Mouse (Mus musculus) midbrain, embryonic 14.5 days (tissue): ENCODE measurements at regions not wholly inside any gene's neighbourhood (a gene's known extent, or its start where the extent isn't known, plus 50 kb on each side); places are given as distances from the start of the nearest gene placed in this dataset.

Source experiments
- ATAC-seq: fragments of 200-750 bp; cut with Nextera tagmentation; 2 replicates; pipeline ENCODE4 v1.8.0; 2017; ENCODE audit warnings: moderate number of reproducible peaks, moderate library complexity; ENCODE audit not compliant: low FRiP score, low TSS enrichment
- DNase-seq: peaks from one replicate; pipeline ENCODE4 v3.0.0-alpha.2; 2015
- H3K27ac ChIP-seq: fragments of 300-500 bp; sonication (generic); replicated peaks from 2 replicates; pipeline ENCODE4 v1.5.1; 2014; ENCODE audit warnings: mild to moderate bottlenecking, low read depth, low read length, moderate library complexity
- H3K27me3 ChIP-seq: fragments of 300-500 bp; sonication (generic); 2 replicates; pipeline ENCODE4 v1.6.1; 2014; ENCODE audit warnings: low read length, control low read depth, mixed read lengths; ENCODE audit not compliant: control insufficient read depth, insufficient read depth
- H3K36me3 ChIP-seq: fragments of 300-500 bp; sonication (generic); 2 replicates; pipeline ENCODE4 v1.6.1; 2014; ENCODE audit warnings: low read length, control low read depth; ENCODE audit not compliant: control insufficient read depth, insufficient read depth
- H3K4me1 ChIP-seq: fragments of 300-500 bp; sonication (generic); 2 replicates; pipeline ENCODE4 v1.6.1; 2014; ENCODE audit warnings: mild to moderate bottlenecking, antibody characterized with exemption, low read length, control low read depth; ENCODE audit not compliant: control insufficient read depth, insufficient read depth
- H3K4me2 ChIP-seq: fragments of 300-500 bp; sonication (generic); 2 replicates; pipeline ENCODE4 v1.6.1; 2014; ENCODE audit warnings: mild to moderate bottlenecking, low read length, moderate library complexity
- H3K4me3 ChIP-seq: fragments of 300-500 bp; sonication (generic); replicated peaks from 2 replicates; pipeline ENCODE4 v1.5.1; 2014; ENCODE audit warnings: low read depth, low read length
- H3K9ac ChIP-seq: fragments of 300-500 bp; sonication (generic); replicated peaks from 2 replicates; pipeline ENCODE4 v1.6.1; 2014; ENCODE audit warnings: mild to moderate bottlenecking, low read length, moderate library complexity
- H3K9me3 ChIP-seq: fragments of 300-500 bp; sonication (generic); 2 replicates; pipeline ENCODE4 v1.6.1; 2016; ENCODE audit warnings: low read length, control low read depth, mixed read lengths; ENCODE audit not compliant: control insufficient read depth
- WGBS: fragments of 180-500 bp; shearing (Covaris S2); extraction: QIAGEN DNeasy Blood & Tissue Kit; methylation state at CpG from one replicate; pipeline ENCODE4 v1.1.7; 2014; 5-methylcytosine and 5-hydroxymethylcytosine counted together

DNA sequence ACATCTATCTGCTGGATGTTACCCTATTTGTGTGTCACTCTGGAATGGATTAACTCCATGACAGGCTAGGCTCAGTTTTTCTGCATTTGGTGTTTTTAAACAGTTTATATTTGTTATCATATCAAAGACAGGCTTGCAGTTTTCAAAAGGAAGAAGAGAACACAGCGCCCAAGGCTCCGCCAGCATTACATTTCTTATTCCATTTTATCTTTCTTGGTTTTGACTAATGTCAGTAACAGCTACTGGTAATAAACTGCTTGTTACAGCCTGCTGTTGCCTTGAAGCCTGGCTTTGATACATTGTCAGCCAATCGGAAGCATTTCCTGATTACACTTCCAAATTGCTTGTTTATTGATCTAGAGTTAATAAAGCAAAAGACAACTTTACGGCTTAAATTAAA lies 219.4 kb upstream of the Mdfic start:
- Histone ChIP-seq H3K4me2 (no peak overlapping the region), H3K36me3 (no peaks in the 10 kb centered on the region), H3K4me3 (no peak overlapping the region), H3K4me1 (0 out of 2 replicates have a peak, but pooled peaks cover 6% of the 10 kb centered on the region), H3K9me3 (no peaks in the 10 kb centered on the region), H3K27ac (no peak overlapping the region), H3K27me3 (no peaks in the 10 kb centered on the region), H3K9ac (no peak overlapping the region)
- peak; percentile 46; the same call in 1 of the 2 replicates for ATAC-seq
- WGBS = 63% methylated on average over 4 of the region's 4 CpGs
- peak; percentile 54 for DNase-seq

DNA sequence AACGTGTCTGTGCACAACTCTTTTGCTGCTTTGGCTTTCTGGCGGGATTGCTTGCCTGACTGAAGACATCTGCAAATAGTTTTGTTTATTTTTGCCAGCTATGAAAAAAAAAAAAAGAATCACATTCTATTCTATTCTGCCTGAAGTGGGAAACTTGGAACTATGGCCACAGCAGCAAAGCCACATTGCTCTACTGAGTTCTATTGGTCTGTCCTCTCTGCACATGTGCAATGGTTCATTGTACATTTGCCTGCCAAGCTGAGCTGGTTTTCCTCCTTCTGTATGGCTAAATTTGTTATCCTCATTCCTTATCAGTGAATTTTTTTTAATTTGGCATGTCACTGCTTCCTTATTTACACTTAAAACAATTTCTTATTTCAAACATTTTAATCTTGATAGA lies 211.1 kb upstream of the Mdfic start:
- no peak overlapping the region for H3K4me3 ChIP-seq
- WGBS = 89% methylated on average over 2 of the region's 2 CpGs
- DNase-seq (no peak), ATAC-seq (no peak)
- H3K27me3 ChIP-seq = no peaks in the 10 kb centered on the region
- no peak overlapping the region for H3K4me2 ChIP-seq
- H3K27ac ChIP-seq = no peak overlapping the region
- no peaks in the 10 kb centered on the region; the same call in 1 of the 2 replicates for H3K9me3 ChIP-seq
- H3K9ac ChIP-seq = no peak overlapping the region
- no peaks in the 10 kb centered on the region for H3K4me1 ChIP-seq
- no peaks in the 10 kb centered on the region for H3K36me3 ChIP-seq

DNA sequence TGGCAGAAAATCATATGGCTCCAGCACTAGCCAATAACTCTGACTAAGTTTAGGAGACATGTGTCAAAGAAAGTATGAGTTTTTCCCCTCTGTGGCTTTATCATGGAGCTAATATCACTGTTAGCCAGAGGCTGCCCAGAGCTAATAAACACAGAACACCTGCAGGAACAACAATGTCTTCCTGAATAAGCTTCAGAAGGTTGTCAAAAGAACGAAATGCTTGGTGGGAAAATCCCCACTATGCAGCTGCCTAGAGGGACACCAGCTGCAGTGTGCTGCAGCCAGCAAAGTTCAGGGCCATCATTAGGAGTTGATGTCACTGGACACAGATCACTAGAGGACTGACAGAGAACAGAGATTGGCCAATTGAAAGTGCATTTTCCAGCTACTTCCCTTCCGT lies 183.2 kb upstream of the Mdfic start:
- no peak overlapping the region for H3K4me3 ChIP-seq
- no peak overlapping the region for H3K4me2 ChIP-seq
- WGBS = 86% methylated on average over 2 of the region's 2 CpGs
- no peak overlapping the region for H3K9ac ChIP-seq
- H3K27ac ChIP-seq = no peak overlapping the region
- no peaks in the 10 kb centered on the region for H3K27me3 ChIP-seq
- DNase-seq (no peak), ATAC-seq (no peak)
- no peaks in the 10 kb centered on the region for H3K36me3 ChIP-seq
- H3K4me1 ChIP-seq = no peaks in the 10 kb centered on the region
- no peaks in the 10 kb centered on the region for H3K9me3 ChIP-seq

DNA sequence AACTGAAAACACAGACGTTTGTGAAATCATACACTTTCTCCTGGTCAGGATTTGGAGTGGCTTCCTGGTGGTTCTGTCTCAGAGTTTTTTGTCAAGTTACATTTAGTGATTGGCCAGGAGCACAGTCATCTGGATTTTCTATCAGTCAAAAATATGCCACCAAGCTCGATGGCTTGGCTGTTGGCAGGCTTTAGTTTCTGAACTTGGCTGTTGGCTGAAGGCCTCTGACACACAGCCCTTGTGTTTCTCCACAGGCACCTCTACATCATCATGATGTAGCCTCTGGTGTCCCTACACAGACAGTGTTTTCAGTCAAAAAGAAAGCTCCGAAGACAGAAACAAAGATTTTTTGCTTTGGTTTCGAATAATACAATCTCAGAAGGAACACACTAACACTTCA lies 178.5 kb upstream of the Mdfic start:
- ATAC-seq = no peak
- 85% methylated on average over 4 of the region's 4 CpGs for WGBS
- H3K4me2 ChIP-seq = no peak overlapping the region

DNA sequence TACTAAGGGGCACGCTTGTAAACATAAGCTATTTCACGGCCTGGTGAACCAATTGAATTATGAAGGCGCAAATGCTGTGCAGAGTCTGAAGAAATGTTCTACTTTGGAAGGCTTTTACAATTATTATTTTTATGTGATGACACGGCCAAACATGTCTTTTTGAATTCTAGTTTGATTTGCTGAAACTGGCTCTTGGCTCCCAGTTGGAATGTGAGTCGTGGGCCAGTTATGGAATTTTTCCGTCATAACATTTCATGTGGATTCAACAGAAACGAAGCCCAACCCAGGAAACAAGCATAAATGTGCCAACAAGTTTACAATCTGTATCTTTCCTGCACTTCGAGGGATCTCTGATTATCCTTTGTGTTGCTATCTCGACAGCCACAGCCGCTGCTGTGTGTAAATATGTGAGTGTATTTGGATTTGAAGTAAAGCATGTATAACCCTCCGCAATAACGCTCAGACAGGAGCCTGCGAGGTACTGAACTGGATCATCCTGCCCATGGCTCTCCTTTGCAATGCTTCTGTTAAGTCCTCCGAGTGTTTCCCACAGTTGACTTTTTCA lies 176.9 kb upstream of the Mdfic start:
- H3K27me3 ChIP-seq = no peaks in the 10 kb centered on the region
- H3K4me1 ChIP-seq = no peaks in the 10 kb centered on the region
- no peak overlapping the region for H3K9ac ChIP-seq
- no peak overlapping the region for H3K27ac ChIP-seq
- H3K4me2 ChIP-seq = no peak overlapping the region
- no peak overlapping the region for H3K4me3 ChIP-seq
- DNase-seq = no peak
- no peaks in the 10 kb centered on the region for H3K9me3 ChIP-seq
- WGBS = 94% methylated on average over 14 of the region's 14 CpGs
- no peak for ATAC-seq
- no peaks in the 10 kb centered on the region for H3K36me3 ChIP-seq

More for the DNA sequence above, 178.5 kb upstream of the Mdfic start:
- no peaks in the 10 kb centered on the region for H3K9me3 ChIP-seq
- no peak overlapping the region for H3K9ac ChIP-seq
- H3K4me1 ChIP-seq = no peaks in the 10 kb centered on the region
- H3K27me3 ChIP-seq = no peaks in the 10 kb centered on the region
- DNase-seq = no peak
- no peaks in the 10 kb centered on the region for H3K36me3 ChIP-seq
- no peak overlapping the region for H3K27ac ChIP-seq
- H3K4me3 ChIP-seq = no peak overlapping the region

DNA sequence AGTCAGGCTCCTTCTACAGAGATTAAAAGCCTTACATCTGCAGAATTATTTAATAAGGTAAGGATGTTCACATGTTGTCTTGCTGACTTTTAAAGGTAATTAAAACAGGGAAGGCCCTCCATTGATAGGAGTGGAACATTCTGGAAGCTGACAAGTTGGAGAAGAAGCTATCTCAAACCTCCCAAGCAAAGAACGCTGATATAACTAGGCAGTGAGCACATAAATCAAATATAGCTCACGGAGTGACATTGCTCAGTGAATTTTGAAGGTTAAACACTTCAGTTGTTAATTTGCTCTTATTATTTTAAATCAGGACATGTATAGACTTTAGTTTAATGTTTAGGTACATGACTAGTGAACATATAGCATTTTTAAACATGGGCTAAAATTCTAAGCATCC lies 171.6 kb upstream of the Mdfic start:
- no peak overlapping the region for H3K9ac ChIP-seq
- H3K36me3 ChIP-seq = no peaks in the 10 kb centered on the region
- no peak for DNase-seq
- H3K27ac ChIP-seq = no peak overlapping the region
- no peaks in the 10 kb centered on the region for H3K27me3 ChIP-seq
- no peak overlapping the region for H3K4me3 ChIP-seq
- H3K9me3 ChIP-seq = no peaks in the 10 kb centered on the region
- H3K4me2 ChIP-seq = no peak overlapping the region
- no peak for ATAC-seq
- 91% methylated on average over 2 of the region's 2 CpGs for WGBS
- H3K4me1 ChIP-seq = no peaks in the 10 kb centered on the region

DNA sequence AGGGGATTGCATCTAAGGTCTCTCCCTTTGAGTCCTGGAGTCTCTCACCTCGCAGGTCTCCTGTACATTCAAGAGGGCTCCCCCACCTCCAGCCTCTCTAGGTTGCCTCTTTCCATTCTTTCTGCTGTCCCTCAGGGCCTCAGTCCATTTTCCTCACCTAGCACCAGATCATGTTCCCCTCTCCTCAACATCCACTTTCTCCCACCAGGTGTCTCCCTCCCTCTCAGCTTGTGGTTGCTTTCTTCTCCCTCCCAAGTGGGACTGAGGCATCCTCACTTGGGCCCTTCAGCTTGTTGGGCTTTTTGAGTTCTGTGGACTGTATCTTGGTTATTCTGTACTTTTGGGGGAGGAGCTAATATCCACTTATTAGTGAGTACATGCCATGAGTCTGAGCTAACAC lies 127.7 kb upstream of the Mdfic start:
- Histone ChIP-seq H3K4me3 (no peak overlapping the region), H3K9me3 (no peaks in the 10 kb centered on the region), H3K4me1 (no peaks in the 10 kb centered on the region), H3K27ac (no peak overlapping the region), H3K4me2 (no peak overlapping the region), H3K36me3 (no peaks in the 10 kb centered on the region), H3K9ac (no peak overlapping the region), H3K27me3 (no peaks in the 10 kb centered on the region)
- ATAC-seq (no peak), DNase-seq (no peak)
- 76% methylated on average over 1 of the region's 1 CpGs for WGBS

DNA sequence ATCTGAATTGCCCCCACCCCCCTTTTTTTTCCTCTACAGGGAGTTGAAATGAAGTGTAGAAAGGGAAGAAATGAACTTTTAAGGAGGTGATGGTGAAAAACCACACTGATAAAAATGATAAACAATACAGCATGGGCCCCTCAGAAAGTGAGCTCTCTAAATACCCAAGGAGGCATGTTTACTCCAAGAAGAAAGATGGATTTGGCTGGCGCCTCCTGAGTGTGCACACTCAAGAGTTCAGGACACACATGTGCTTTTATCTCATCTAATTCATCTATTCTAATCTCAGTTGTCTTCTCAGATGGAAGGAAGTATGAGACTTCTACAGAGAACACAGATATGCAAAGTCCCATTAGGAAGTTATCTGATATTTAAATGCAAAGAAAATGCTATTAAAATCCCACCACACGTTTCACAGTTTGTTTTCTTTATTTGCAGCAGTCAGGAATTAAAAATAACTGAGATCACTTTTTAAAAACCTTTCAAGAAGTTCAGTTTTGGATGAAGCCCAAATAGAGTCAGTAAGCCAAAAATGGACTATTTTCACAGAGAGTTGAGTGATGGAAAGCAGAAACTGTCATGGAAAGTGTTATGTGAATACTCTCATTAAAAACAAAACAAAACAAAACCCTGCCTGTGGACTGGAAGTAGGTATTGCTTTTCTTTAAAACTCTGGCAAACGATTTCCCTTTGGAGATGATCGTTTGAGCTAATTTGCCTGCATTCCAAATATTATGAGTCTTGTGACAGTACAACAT lies 123.1 kb upstream of the Mdfic start:
- Histone ChIP-seq H3K9me3 (no peaks in the 10 kb centered on the region), H3K36me3 (no peaks in the 10 kb centered on the region), H3K4me1 (no peaks in the 10 kb centered on the region), H3K27ac (no peak overlapping the region), H3K4me3 (no peak overlapping the region), H3K27me3 (no peaks in the 10 kb centered on the region), H3K9ac (no peak overlapping the region), H3K4me2 (no peak overlapping the region)
- ATAC-seq (no peak), DNase-seq (no peak)
- 85% methylated on average over 4 of the region's 4 CpGs for WGBS

DNA sequence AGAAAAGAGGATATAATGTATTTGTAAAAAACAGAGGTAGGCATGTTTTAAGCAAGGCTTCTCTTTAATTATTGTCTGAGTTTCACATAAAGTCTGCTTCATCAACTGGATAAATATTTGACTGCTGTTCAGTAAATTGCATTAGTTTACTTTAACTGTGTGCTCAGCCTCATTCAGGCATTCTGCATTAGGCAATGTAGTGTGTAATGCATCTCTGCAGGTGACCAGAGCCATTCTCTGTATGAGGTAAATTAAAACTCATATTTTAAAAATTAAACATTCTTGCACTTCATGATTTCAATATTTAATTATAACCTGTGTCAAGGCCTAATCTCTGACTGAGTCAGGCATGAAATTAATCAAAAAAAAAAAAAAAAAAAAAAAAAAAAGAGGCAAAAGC lies 110.3 kb upstream of the Mdfic start:
- Histone ChIP-seq H3K4me3 (no peak overlapping the region), H3K36me3 (no peaks in the 10 kb centered on the region), H3K9me3 (no peaks in the 10 kb centered on the region), H3K4me2 (no peak overlapping the region), H3K27ac (no peak overlapping the region), H3K27me3 (no peaks in the 10 kb centered on the region), H3K4me1 (no peaks in the 10 kb centered on the region), H3K9ac (no peak overlapping the region)
- ATAC-seq = no peak
- no peak for DNase-seq
